Mouse (Mus musculus) neural tube, embryonic 12.5 days (tissue): ENCODE measurements at regions not wholly inside any gene's neighbourhood (a gene's known extent, or its start where the extent isn't known, plus 50 kb on each side); places are given as distances from the start of the nearest gene placed in this dataset.

Experiments used
- ATAC-seq: fragments of 200-750 bp; cut with Nextera tagmentation; 2 replicates; pipeline ENCODE4 v1.8.0; 2017; ENCODE audit warnings: low read depth, mild to moderate bottlenecking, moderate TSS enrichment, moderate library complexity; ENCODE audit not compliant: low FRiP score
- H3K27ac ChIP-seq: fragments of 300-500 bp; sonication (generic); 2 replicates; pipeline ENCODE4 v1.5.1; 2016
- H3K27me3 ChIP-seq: fragments of 300-500 bp; sonication (generic); replicated peaks from 2 replicates; pipeline ENCODE4 v1.6.1; 2016; ENCODE audit warnings: mild to moderate bottlenecking
- H3K36me3 ChIP-seq: fragments of 300-500 bp; sonication (generic); 2 replicates; pipeline ENCODE4 v1.6.1; 2016; ENCODE audit warnings: mild to moderate bottlenecking
- H3K4me1 ChIP-seq: fragments of 300-500 bp; sonication (generic); 2 replicates; pipeline ENCODE4 v1.6.1; 2016
- H3K4me2 ChIP-seq: fragments of 300-500 bp; sonication (generic); replicated peaks from 2 replicates; pipeline ENCODE4 v1.6.1; 2016; ENCODE audit warnings: mild to moderate bottlenecking
- H3K4me3 ChIP-seq: fragments of 300-500 bp; sonication (generic); 2 replicates; pipeline ENCODE4 v1.5.1; 2016
- H3K9ac ChIP-seq: fragments of 300-500 bp; sonication (generic); 2 replicates; pipeline ENCODE4 v1.6.1; 2016; ENCODE audit warnings: mild to moderate bottlenecking
- H3K9me3 ChIP-seq: fragments of 300-500 bp; sonication (generic); 2 replicates; pipeline ENCODE4 v1.6.1; 2016; ENCODE audit warnings: mild to moderate bottlenecking
- WGBS: fragments of 180-500 bp; shearing (Covaris S2); methylation state at CpG from one replicate; pipeline ENCODE4 v1.1.7; 2016; 5-methylcytosine and 5-hydroxymethylcytosine counted together

- ATAC-seq = no peak
- H3K4me2 ChIP-seq = no peak overlapping the region
- no peaks in the 10 kb centered on the region for H3K27me3 ChIP-seq
- H3K9ac ChIP-seq = no peak overlapping the region
- no peak overlapping the region for H3K4me3 ChIP-seq
- no peaks in the 10 kb centered on the region for H3K36me3 ChIP-seq
- no peaks in the 10 kb centered on the region for H3K4me1 ChIP-seq
- 43% methylated on average over 1 of the region's 1 CpGs for WGBS
- no peaks in the 10 kb centered on the region for H3K9me3 ChIP-seq
- no peak overlapping the region for H3K27ac ChIP-seq
These were observed 309.9 kb upstream of the Megf9 start for GRCm38 (mm10) chr4:70844742-70845141.

- Histone ChIP-seq H3K36me3 (no peaks in the 10 kb centered on the region), H3K27me3 (no peaks in the 10 kb centered on the region), H3K27ac (no peak overlapping the region), H3K4me2 (no peak overlapping the region), H3K9me3 (no peaks in the 10 kb centered on the region), H3K9ac (no peak overlapping the region), H3K4me3 (no peak overlapping the region), H3K4me1 (no peaks in the 10 kb centered on the region)
- WGBS = 56% methylated on average over 2 of the region's 2 CpGs
- peak; percentile 76 for ATAC-seq
These were observed 276.1 kb upstream of the Megf9 start for GRCm38 (mm10) chr4:70810956-70811316.

GRCm38 (mm10) chr4:70810311-70810955 is 275.6 kb upstream of the Megf9 start:
- no peaks in the 10 kb centered on the region for H3K9me3 ChIP-seq
- no peak overlapping the region for H3K4me3 ChIP-seq
- H3K36me3 ChIP-seq = no peaks in the 10 kb centered on the region
- no peak overlapping the region for H3K9ac ChIP-seq
- H3K27me3 ChIP-seq = no peaks in the 10 kb centered on the region
- peak; percentile 74 for ATAC-seq
- no peak overlapping the region for H3K27ac ChIP-seq
- H3K4me2 ChIP-seq = no peak overlapping the region
- H3K4me1 ChIP-seq = no peaks in the 10 kb centered on the region

- H3K4me2 ChIP-seq = no peak overlapping the region
- no peaks in the 10 kb centered on the region for H3K4me1 ChIP-seq
- 90% methylated on average over 3 of the region's 3 CpGs for WGBS
- no peaks in the 10 kb centered on the region for H3K27me3 ChIP-seq
- no peak overlapping the region for H3K9ac ChIP-seq
- no peaks in the 10 kb centered on the region for H3K36me3 ChIP-seq
- H3K27ac ChIP-seq = no peak overlapping the region
- no peak overlapping the region for H3K4me3 ChIP-seq
- ATAC-seq = no peak
- H3K9me3 ChIP-seq = no peaks in the 10 kb centered on the region
These were observed 270.1 kb upstream of the Megf9 start for GRCm38 (mm10) chr4:70804925-70805342.

GRCm38 (mm10) chr4:70798483-70798882 is 263.7 kb upstream of the Megf9 start:
- H3K9me3 ChIP-seq = no peaks in the 10 kb centered on the region
- no peak overlapping the region for H3K27ac ChIP-seq
- no peak overlapping the region for H3K4me2 ChIP-seq
- H3K4me1 ChIP-seq = no peaks in the 10 kb centered on the region
- no peak overlapping the region for H3K9ac ChIP-seq
- no peaks in the 10 kb centered on the region for H3K36me3 ChIP-seq
- peak; percentile 68; the same call in 1 of the 2 replicates for ATAC-seq
- H3K4me3 ChIP-seq = no peak overlapping the region
- no peaks in the 10 kb centered on the region for H3K27me3 ChIP-seq
- WGBS = 54% methylated on average over 1 of the region's 1 CpGs

- H3K9ac ChIP-seq = no peak overlapping the region
- no peak overlapping the region for H3K27ac ChIP-seq
- no peaks in the 10 kb centered on the region for H3K9me3 ChIP-seq
- peak; percentile 50; the same call in 1 of the 2 replicates for ATAC-seq
- H3K4me3 ChIP-seq = no peak overlapping the region
- no peaks in the 10 kb centered on the region for H3K27me3 ChIP-seq
- H3K4me1 ChIP-seq = no peaks in the 10 kb centered on the region
- H3K4me2 ChIP-seq = no peak overlapping the region
- H3K36me3 ChIP-seq = no peaks in the 10 kb centered on the region
- WGBS = 57% methylated on average over 3 of the region's 3 CpGs
These were observed 263.1 kb upstream of the Megf9 start for GRCm38 (mm10) chr4:70797935-70798334.

GRCm38 (mm10) chr4:70783487-70783886 is 248.7 kb upstream of the Megf9 start:
- Histone ChIP-seq H3K36me3 (no peaks in the 10 kb centered on the region), H3K4me1 (no peaks in the 10 kb centered on the region), H3K9me3 (no peaks in the 10 kb centered on the region), H3K27me3 (no peaks in the 10 kb centered on the region), H3K4me3 (no peak overlapping the region), H3K27ac (no peak overlapping the region), H3K9ac (no peak overlapping the region), H3K4me2 (no peak overlapping the region)
- ATAC-seq = no peak
- WGBS = 58% methylated on average over 2 of the region's 2 CpGs

- ATAC-seq = no peak
- Histone ChIP-seq H3K4me1 (no peaks in the 10 kb centered on the region), H3K4me3 (no peak overlapping the region), H3K27ac (no peak overlapping the region), H3K36me3 (no peaks in the 10 kb centered on the region), H3K9me3 (no peaks in the 10 kb centered on the region), H3K27me3 (no peaks in the 10 kb centered on the region), H3K4me2 (no peak overlapping the region), H3K9ac (no peak overlapping the region)
- WGBS = 19% methylated on average over 2 of the region's 2 CpGs
These were observed 246.8 kb upstream of the Megf9 start for GRCm38 (mm10) chr4:70781591-70781990.

GRCm38 (mm10) chr4:70776273-70776672 is 241.5 kb upstream of the Megf9 start:
- Histone ChIP-seq H3K9me3 (no peaks in the 10 kb centered on the region), H3K27me3 (no peaks in the 10 kb centered on the region), H3K4me2 (no peak overlapping the region), H3K27ac (no peak overlapping the region), H3K9ac (no peak overlapping the region), H3K36me3 (no peaks in the 10 kb centered on the region), H3K4me3 (no peak overlapping the region), H3K4me1 (no peaks in the 10 kb centered on the region)
- ATAC-seq = no peak
- 79% methylated on average over 1 of the region's 1 CpGs for WGBS

GRCm38 (mm10) chr4:70743425-70743824 is 208.6 kb upstream of the Megf9 start:
- Histone ChIP-seq H3K36me3 (no peaks in the 10 kb centered on the region), H3K4me2 (no peak overlapping the region), H3K9ac (no peak overlapping the region), H3K27me3 (no peaks in the 10 kb centered on the region), H3K4me1 (no peaks in the 10 kb centered on the region), H3K9me3 (no peaks in the 10 kb centered on the region), H3K4me3 (no peak overlapping the region), H3K27ac (no peak overlapping the region)
- ATAC-seq = no peak
- WGBS = 57% methylated on average over 1 of the region's 1 CpGs

GRCm38 (mm10) chr4:70742002-70742401 is 207.2 kb upstream of the Megf9 start:
- 57% methylated on average over 1 of the region's 1 CpGs for WGBS
- ATAC-seq = no peak

GRCm38 (mm10) chr4:70741121-70741520 is 206.3 kb upstream of the Megf9 start:
- Histone ChIP-seq H3K27ac (no peak overlapping the region), H3K4me2 (no peak overlapping the region), H3K36me3 (no peaks in the 10 kb centered on the region), H3K9ac (no peak overlapping the region), H3K4me1 (no peaks in the 10 kb centered on the region), H3K27me3 (no peaks in the 10 kb centered on the region), H3K9me3 (no peaks in the 10 kb centered on the region), H3K4me3 (no peak overlapping the region)
- 9% methylated on average over 4 of the region's 4 CpGs for WGBS
- no peak for ATAC-seq

More at GRCm38 (mm10) chr4:70742002-70742401, 207.2 kb upstream of the Megf9 start:
- Histone ChIP-seq H3K4me3 (no peak overlapping the region), H3K4me2 (no peak overlapping the region), H3K4me1 (no peaks in the 10 kb centered on the region), H3K27me3 (no peaks in the 10 kb centered on the region), H3K36me3 (no peaks in the 10 kb centered on the region), H3K9ac (no peak overlapping the region), H3K9me3 (no peaks in the 10 kb centered on the region), H3K27ac (no peak overlapping the region)

GRCm38 (mm10) chr4:70709126-70709689 is 174.4 kb upstream of the Megf9 start:
- no peak overlapping the region for H3K9ac ChIP-seq
- WGBS = 55% methylated on average over 2 of the region's 2 CpGs
- H3K4me3 ChIP-seq = no peak overlapping the region
- no peaks in the 10 kb centered on the region for H3K9me3 ChIP-seq
- H3K36me3 ChIP-seq = no peaks in the 10 kb centered on the region
- ATAC-seq = no peak
- no peaks in the 10 kb centered on the region for H3K27me3 ChIP-seq
- H3K4me1 ChIP-seq = no peaks in the 10 kb centered on the region
- H3K27ac ChIP-seq = no peak overlapping the region
- H3K4me2 ChIP-seq = no peak overlapping the region
